Mouse (Mus musculus) megakaryocyte-erythroid progenitor cell, adult 5-6 weeks (primary cell): ENCODE measurements around the gene Idh3a. TPM values are rescaled to one million over a fixed set of nuclear protein-coding genes. Genes with fewer than 3 reads are reported as not detected.

Experiments used
- ATAC-seq: replicated peaks from 2 replicates; pipeline ENCODE4 v1.8.0; 2016; ENCODE audit warnings: mild to moderate bottlenecking, inconsistent platforms; ENCODE audit not compliant: severe bottlenecking, poor library complexity, low FRiP score, low TSS enrichment
- total RNA-seq, 2 experiments: library from RNA; stranded (forward) in 1 of 2; stranded (reverse) in 1 of 2; fragments of 200-1000, 215-1000 nt in 1 of 2; fragments of >200 nt in 1 of 2; fragmentation: Nextera tagmentation in 1 of 2; gene quantifications; 2 replicates each; pipeline ENCODE4 v1.2.3; 2014 to 2017

Gene Idh3a
- total RNA-seq, 2 experiments from 2014 or later: 146 to 155 TPM

DNA sequence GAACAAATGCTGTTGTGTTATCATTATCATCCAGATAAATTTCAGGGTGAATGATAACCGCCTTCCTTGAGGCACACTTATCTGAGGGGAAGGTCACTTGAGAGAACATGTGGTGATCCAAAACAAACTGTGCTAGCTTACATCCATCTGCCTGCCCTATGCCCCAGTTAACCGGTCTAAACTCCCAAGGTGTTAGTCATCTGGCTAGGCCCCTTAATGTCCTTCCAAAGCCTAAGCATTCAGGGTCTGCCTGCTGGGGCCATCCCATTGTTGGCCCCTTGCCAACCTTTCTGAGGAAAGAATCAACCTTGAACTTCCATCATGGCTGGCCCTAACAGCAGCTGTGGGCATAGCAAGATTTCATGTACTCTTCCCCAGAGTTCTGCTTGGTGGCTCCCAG is 56.0 kb downstream of the Idh3a start:
- ATAC-seq: no peak

DNA sequence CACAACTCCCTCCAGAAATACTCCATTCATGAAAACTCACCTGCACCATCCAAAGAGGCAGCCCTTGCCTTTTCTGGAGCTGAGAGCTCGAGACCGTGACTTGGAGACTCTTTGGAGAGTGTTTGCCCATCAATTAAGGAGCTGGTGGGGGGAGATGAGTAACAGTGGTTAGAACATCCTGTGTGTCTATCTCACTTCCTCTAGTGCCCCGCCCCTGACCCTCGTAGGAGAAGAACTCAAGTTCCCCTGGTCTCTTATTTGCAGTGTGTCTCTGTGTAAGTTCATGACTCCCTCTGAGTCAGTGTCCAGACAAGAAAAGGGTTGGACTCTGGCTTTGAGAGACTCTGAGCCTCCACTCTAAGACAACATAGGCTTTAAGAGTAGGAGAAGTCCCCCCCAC is 56.4 kb downstream of the Idh3a start:
- no peak; the same call in 1 of the 2 replicates for ATAC-seq

DNA sequence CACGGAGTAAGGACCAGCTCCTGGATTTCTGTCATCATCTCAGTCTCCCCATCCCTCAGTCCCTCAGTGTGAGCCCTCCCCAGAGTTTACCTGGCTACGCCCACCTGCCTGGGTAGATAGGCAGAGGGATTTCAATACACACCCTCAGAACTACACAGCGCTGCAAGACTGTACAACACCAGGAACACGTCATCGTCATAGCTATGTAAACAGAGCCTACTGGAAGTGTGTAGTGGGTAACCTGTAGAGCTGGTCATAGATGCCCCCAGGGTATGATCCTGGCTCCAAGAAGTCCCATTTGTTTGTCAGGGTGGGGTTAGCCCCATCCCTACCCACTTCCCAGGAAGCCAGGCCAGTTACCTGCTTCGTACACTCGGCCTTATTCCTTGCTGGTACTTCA is 57.0 kb downstream of the Idh3a start:
- ATAC-seq: no peak

- no peak for ATAC-seq
Observed at GRCm38 (mm10) chr9:54645530-54645929, 59.4 kb downstream of the Idh3a start.

DNA sequence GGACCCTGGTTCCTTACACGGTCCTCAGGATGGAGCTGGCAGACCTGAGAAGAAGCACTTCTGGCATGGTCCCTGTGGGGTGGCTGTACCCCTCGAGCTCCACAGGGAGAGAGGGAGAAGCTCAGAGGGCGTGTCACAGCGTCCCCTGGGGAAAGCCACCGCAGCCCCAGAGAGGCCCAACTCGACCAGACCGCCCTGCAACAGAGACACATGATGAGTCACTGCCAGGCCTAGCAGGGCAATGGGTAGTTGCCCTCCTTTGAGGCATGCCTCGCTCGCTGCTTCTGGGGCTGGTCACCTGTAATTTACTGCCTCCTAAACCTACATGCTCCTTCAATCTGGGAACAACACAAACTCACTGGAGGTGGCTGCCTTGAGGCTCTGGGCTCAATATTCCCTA is 60.1 kb downstream of the Idh3a start:
- no peak for ATAC-seq

DNA sequence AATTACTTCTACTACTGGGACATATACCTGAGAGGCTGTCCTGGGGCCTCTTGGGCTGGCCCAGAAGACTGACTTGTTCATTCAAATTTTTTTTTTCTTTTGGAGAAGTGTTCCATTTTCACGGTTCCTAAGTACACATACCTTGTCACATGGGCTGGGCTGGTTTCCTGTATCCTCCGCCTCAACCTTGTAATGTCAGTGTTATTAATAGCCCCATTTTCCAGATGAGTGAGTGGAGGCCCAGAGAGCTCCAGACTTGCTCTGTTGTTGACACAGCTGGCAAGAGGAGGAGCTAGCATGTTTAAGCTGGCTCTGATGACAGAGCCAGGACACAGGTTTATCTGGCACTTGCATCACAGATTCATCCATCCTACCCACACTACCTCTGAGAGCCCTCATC is 61.3 kb downstream of the Idh3a start:
- no peak for ATAC-seq

- ATAC-seq: peak; percentile 20; the same call in 1 of the 2 replicates
Observed at GRCm38 (mm10) chr9:54649360-54649759, 63.2 kb downstream of the Idh3a start.

GRCm38 (mm10) chr9:54652778-54653177 is 66.6 kb downstream of the Idh3a start:
- ATAC-seq: no peak

Other genes with a start within 250 kb of the Idh3a start
- gene Dmxl2, start 84.7 kb upstream of the Idh3a start, total RNA-seq (2014; fragmentation: Nextera tagmentation): 0.26 and 4.0 TPM in 2 replicates
- 0.91 and 2.6 TPM in 2 replicates for gene Dmxl2, start 84.7 kb upstream of the Idh3a start, total RNA-seq (2017)
- gene Sh2d7, start 47.4 kb upstream of the Idh3a start, total RNA-seq (2014; fragmentation: Nextera tagmentation): not detected in 2 replicates
- gene Sh2d7, start 47.4 kb upstream of the Idh3a start, total RNA-seq (2017): not detected in 2 replicates
- not detected in 2 replicates for gene Cib2, start 26.1 kb upstream of the Idh3a start, total RNA-seq (2014; fragmentation: Nextera tagmentation)
- gene Cib2, start 26.1 kb upstream of the Idh3a start, total RNA-seq (2017): not detected in 2 replicates
- gene Acsbg1, start 75.5 kb downstream of the Idh3a start, total RNA-seq (2014; fragmentation: Nextera tagmentation): 0.12 TPM in 1 of 2 replicates, not detected in the other
- gene Acsbg1, start 75.5 kb downstream of the Idh3a start, total RNA-seq (2017): not detected in 2 replicates
- 9.2 and 10.4 TPM in 2 replicates for gene Dnaja4, start 112.5 kb downstream of the Idh3a start, total RNA-seq (2014; fragmentation: Nextera tagmentation)
- 6.1 and 7.4 TPM in 2 replicates for gene Dnaja4, start 112.5 kb downstream of the Idh3a start, total RNA-seq (2017)
- 94.9 and 125 TPM in 2 replicates for gene Wdr61, start 148.2 kb downstream of the Idh3a start, total RNA-seq (2014; fragmentation: Nextera tagmentation)
- 123 and 136 TPM in 2 replicates for gene Wdr61, start 148.2 kb downstream of the Idh3a start, total RNA-seq (2017)
- not detected in 2 replicates for gene Crabp1, start 178.4 kb downstream of the Idh3a start, total RNA-seq (2014; fragmentation: Nextera tagmentation)
- gene Crabp1, start 178.4 kb downstream of the Idh3a start, total RNA-seq (2017): not detected in 2 replicates